Mouse (Mus musculus): ENCODE data around the gene Pip4k2a.

Gene Pip4k2a

GRCm38 (mm10) chr2:18833024-18833590 is 164.8 kb downstream of the Pip4k2a start:
- DNase-seq (ENCODE audit: low spot score) = no peak

- DNase-seq (ENCODE audit: low spot score) = no peak
Observed at GRCm38 (mm10) chr2:18831031-18831774, 166.7 kb downstream of the Pip4k2a start.

GRCm38 (mm10) chr2:18822711-18823110 is 175.2 kb downstream of the Pip4k2a start:
- DNase-seq (ENCODE audit: low spot score) = no peak

- peak; percentile 28 for DNase-seq (ENCODE audit: low spot score)
Observed at GRCm38 (mm10) chr2:18821451-18822379, 176.2 kb downstream of the Pip4k2a start.

- DNase-seq (ENCODE audit: low spot score) = no peak
Observed at GRCm38 (mm10) chr2:18819520-18819919, 178.4 kb downstream of the Pip4k2a start.

DNA sequence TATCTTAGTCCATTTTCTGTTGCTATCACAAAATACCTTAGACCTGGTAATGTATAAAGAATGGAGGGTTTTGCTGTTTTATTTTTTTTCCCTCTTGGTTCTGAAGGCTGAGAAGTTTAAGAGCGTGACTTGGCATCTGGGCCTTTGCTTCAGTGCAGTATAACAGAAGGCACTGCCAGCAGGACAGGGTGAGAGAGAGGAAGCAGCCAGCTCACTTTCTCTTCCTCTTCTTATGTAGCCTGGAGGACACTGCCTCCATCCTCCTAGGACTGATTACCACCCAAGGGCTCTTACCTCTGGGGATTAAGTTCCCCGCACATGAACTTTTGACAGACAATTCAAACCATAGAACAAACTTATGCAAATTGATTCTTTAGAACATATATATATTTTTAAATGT is 181.9 kb downstream of the Pip4k2a start:
- DNase-seq (ENCODE audit: low spot score) = no peak

GRCm38 (mm10) chr2:18815336-18815965 is 182.5 kb downstream of the Pip4k2a start:
- DNase-seq (ENCODE audit: low spot score) = no peak

DNA sequence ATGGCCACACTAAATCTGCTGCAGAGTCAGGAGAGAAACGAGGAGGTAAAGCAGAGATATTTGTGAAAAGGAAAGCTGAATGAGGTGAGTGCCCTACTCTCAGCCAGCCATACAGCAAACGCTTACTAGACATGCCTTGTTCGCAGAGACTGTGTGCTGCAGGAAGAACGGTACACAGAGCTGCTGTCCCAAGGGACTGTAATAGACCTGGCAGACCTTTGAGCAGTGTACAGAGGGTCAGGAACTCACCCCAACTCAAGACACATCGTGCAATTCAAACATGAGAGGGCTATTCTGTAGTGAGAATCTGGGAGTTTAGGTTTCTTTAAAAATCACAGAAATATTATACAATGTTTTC is 183.5 kb downstream of the Pip4k2a start:
- no peak for DNase-seq (ENCODE audit: low spot score)

DNA sequence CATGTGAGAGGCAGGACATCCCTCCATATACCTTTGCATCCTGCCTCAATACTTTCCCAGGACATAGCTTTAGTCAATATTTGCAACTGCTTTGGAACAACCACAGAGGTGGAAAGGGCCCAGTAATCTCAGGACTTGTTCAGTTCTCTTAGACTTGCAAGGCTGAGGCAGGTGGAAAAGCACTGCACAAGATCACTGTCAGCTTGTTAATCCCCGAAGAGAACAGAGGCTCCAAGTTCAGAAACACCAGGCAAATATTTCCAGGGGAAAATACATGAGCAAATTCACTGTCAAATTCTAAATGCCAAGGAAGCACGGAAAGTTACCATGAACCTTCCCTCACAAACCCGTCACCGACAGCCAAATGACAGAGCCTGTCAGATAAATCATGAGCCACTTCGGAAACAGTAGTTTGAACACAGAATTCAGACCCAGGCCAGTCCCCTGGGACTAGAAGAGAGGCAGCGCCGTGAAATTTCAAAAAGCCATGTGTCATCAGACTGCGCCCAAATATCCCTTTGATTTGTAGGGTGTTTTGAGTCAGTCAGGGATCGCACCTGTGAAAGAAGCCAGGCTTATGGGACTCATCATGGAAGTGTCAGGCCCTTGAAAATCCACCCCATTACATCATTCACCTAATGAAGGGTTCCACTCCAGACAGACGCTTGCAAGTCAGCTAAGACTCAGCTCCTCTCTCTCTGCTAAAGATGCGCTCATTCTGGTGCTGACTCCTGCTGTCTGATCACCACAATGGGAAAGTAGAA is 184.1 kb downstream of the Pip4k2a start:
- no peak for DNase-seq (ENCODE audit: low spot score)

DNA sequence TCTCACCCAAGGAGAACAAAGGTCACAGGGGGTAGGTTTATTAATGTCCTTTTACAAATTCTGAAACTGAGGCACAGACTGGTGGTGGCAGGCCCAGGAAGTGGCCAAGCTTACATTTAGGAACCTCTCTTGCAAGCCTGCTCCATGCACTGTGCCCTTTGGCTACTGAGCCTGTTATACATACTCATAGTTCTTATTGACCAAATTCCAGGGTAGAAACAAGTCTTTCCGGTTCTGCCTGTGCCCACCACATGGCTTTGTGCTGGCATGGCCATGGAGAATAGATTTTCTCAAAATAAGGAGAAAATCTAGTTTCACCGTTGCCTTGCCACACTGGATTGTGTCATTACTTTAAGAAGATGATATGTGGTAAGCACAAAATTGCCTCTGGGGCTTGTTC is 190.0 kb downstream of the Pip4k2a start:
- DNase-seq (ENCODE audit: low spot score) = no peak

DNA sequence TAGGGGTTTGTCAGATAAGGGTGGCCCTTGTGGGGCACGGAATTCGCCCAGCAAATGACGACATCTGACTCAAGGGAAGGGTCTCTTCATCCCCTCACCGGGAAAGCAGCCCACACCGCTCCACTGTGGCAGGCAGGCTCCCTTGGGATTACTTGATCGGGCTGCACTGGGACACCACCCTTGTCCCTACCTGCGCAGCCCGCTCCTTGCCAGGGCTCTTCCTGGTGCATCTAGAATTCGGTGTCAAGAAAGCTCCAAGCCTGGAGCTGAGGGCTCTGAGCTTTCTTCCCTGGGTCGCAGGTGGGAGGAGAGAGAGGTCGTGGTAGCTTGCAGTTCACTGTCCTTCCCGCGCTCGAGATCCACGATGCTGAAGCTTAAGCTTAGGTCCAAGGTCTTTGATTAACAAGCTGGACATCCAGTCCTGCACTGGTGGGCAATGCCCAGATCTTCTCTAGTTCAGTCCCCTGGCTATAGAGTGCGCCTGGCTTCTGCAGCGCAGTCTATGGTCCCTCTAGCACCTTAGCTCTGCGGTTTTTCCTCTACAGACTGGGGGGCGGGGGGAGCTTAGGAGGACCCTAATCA is 196.6 kb downstream of the Pip4k2a start:
- no peak for DNase-seq (ENCODE audit: low spot score)

DNA sequence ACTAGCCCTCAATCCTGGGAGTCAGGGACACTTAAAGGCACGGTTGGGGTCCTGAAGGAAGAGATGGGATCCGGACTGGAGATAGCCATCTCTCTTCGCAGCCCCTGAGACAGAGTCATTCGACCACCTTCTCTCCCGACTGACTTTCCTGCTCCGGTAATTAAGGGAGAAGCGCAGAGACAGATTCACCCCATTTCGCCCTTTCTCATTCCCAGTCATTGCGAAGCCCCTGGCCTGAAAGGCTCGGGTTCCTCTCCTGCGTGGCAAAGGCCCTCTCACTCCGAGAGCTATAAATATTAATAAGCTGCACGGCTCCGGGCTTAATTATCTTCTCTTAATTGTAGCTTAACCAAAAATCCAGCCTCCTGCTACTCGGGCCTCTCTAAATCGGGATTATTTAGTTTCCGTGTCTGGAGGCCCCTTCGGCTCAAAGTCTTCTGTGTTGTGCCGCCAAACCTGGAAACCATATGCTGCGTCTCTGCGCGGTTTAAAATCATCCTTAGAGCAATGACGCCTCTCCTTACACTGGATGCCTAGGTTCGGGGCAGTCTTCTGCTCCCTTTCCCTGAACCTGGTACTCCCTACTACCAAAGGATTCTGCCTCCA is 197.2 kb downstream of the Pip4k2a start:
- no peak for DNase-seq (ENCODE audit: low spot score)

- no peak for DNase-seq (ENCODE audit: low spot score)
Observed at GRCm38 (mm10) chr2:18799966-18800645, 197.8 kb downstream of the Pip4k2a start.

- no peak for DNase-seq (ENCODE audit: low spot score)
Observed at GRCm38 (mm10) chr2:18799265-18799965, 198.5 kb downstream of the Pip4k2a start.

DNA sequence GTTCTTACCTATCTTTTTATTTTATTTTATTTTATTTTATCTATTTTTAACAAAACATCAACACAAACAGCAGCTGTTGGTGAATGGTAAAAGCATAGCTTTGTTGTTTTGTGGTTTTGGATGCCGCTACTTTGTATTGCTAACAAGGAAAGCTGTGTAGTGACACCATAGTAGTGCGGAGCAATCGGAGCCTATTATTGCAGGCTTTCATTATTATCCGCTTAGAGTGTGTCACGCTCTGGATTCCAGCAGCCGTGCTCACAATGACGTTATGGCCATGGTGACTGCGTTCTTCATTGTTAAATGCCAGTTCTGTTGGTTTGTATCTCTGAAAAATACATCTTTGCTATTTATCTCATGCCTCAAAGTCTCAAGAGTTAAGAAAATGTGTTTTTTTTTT is 200.2 kb downstream of the Pip4k2a start:
- no peak for DNase-seq (ENCODE audit: low spot score)

- DNase-seq (ENCODE audit: low spot score) = no peak
Observed at GRCm38 (mm10) chr2:18794261-18794660, 203.7 kb downstream of the Pip4k2a start.

All from ovary, postnatal 14 days (tissue).